Mouse (Mus musculus): ENCODE measurements around the gene Dclre1b.

Dclre1b gene

DNA sequence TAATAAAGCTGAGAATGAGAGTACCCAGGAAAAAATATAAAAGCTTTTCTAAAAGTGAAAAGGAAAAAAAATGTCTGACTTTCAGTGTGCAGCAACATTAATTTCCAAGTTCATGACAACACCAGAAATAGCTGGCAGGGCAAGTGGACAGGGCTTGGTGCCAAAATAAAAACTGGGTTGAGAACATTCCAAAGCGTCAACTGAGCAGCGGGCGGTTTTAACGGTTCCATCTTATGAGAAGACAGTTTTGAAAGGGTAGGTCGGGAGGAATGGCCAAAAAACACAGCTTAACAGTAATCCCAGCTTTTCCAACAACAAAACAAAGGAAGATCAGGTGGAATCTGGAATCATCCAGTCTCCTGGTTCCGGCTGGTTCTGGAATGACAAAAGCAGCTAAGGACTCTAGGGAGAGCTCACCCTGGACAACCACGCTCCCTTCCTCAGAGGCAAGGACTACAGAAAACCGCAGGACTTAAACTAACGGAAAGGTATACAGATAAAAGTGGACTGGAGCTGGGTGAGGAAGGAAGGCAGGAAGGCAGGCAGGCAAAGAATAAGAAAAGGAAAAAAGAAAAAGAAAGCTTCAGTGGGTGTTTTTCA, 37.6 kb downstream of the Dclre1b start:
- DNase-seq = peak; percentile 96

- peak; percentile 85 for DNase-seq
Measured at GRCm38 (mm10) chr3:103766789-103767188, 42.5 kb downstream of the Dclre1b start.

DNA sequence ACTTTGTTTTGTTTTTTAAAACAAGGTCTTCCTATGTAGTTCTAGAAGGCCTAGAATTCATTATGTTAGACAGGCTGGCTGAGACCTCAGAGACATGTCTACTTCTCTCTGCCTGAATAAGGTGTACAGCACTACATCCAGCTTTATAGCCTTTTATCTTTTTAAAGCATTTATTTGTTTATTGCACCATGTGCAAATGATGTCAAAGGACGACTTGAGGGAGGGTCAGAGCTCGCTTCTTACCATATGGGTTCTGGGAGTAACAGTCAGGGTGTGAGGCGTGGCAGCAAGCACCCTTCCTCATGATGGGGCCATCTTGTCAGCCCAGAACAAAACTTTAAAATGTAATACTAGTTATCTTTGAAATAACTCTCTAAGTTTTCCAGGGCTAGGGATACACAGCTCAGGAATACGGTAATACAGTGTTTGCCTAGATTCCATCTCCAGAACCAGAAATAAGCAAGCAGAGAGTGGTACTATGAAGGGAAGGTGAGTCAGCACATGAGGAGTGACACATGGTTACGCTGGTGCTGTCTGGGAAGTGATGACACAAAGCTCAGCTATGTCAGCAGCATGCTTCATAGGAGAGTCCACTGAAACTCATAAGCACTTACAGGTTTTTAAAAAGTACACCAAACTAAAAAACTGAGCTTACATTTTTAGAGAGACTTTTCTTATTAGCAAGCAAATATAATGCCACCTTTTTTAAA, 49.8 kb downstream of the Dclre1b start:
- DNase-seq = peak; percentile 46

GRCm38 (mm10) chr3:103758456-103758855, 50.8 kb downstream of the Dclre1b start:
- no peak for DNase-seq

DNA sequence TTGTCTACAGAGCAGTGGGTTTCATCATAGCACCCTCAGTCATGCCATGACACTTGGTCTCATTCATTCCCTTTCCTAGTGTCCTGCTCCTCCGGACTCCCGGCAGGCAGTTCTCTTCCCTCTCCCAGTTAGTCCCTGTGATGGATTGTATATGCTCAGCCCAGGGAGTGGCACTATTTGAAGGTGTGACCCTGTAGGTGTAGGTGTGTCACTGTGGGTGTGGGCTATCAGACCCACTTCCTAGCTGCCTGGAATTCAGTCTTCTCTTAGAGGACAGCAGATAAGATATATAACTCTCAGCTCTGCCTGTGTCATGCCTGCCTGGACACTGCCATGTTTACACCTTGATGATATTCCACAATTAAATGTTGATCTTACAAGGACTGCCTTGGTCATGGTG, 52.3 kb downstream of the Dclre1b start:
- no peak for DNase-seq

GRCm38 (mm10) chr3:103755351-103755750, 53.9 kb downstream of the Dclre1b start:
- peak; percentile 37 for DNase-seq

DNA sequence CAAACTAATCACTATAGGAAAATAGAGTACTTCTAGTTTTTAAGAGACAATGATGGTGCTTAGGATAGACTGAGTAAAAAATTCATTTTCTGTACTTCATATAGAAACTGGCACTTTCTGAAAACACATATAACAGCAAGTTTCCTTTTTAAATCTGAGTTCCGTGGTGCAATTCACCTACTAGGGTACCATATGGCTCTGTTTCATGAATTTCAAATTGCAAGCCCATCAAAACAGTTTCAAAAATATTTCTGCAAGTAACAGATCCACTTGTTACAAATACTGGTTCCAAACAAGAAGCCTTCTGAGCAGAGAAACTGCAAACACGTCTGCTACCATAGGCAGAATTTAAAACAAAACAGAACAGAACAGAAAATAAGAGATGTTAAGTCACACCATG, 57.7 kb downstream of the Dclre1b start:
- no peak for DNase-seq

Data from heart, adult 11 months (tissue).